Mouse (Mus musculus): ENCODE results near the gene Foxj1.
A peak's percentile ranks its signal among the peaks of the same experiment; 100 is the strongest.

The Foxj1 gene

DNA sequence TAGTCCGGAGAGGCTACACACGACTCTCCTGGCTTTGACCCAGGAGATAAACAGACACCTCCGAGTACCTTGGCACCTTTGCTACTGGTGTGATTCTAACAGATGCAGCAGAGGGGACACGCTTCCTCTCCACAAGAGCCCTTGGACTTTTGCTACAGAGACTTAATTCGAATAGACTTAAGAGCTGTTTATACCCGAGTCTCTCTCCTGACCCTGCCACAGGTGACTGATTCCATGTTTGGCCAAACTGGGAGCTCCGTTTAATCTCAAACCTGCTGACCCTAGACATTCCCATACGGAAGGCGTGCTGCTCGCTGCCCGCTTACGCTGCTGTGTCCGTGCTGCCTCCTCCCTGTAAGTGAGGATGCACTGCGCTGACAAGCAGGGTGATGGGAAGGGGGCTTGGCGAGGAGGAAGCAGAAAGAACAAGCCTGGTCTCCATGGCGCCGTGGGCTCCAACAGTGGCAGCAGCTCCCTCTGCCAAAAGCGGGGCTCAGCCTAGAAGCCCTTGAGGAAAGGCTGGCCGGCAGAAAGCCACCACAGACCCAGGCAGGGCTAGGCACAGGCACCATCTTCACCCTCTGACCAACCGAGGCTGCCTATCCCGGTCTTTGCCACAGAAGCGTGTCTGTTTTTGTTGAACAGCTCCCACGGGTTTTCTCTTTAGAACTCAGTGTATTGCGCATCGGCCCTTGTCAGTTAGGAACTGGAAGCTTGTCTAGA is 7.0 kb upstream of the Foxj1 start:
- DNase-seq (ENCODE audit: low spot score in 2 of 2) = no peak

DNA sequence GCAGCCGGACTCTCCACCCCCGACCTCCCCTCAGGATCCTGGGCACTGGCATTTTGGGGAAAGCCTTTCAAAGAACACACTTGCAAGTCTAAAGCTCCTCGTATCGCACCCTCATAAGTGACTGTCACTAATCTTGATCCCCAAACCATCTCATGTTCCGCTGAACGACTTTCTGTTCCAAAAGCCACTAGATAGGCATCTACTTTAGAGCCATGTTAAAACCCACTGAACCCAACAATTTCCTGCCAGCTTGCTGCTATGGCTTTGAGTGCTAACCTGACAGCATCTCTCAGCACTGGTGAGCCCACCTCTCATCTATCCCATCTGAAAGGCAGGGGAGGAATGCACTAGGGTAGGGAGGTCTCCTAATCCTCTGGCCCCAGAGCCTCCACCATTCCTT is 2.3 kb upstream of the Foxj1 start:
- no peak for DNase-seq (ENCODE audit: low spot score in 2 of 2)

DNA sequence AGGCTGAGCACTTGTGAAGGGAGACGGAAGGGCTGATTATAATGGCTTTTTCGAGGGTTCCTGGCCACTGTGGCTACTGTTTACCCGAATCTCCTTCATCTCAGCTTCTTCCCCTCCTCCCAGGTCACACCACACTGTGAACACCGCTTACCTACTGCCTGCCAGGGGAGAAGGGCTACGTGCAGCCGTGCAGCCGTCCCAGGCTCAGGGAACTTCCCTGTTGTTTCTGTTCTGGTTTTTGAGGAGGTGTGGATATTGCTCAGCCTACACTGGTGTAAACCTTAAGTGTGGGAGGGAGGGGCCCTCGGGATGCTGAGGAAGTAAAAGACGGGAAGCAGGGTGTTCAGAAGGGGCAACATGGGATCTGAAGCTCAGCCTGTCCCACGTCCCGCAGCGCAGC is 1.8 kb upstream of the Foxj1 start:
- DNase-seq (ENCODE audit: low spot score in 2 of 2) = no peak

DNA sequence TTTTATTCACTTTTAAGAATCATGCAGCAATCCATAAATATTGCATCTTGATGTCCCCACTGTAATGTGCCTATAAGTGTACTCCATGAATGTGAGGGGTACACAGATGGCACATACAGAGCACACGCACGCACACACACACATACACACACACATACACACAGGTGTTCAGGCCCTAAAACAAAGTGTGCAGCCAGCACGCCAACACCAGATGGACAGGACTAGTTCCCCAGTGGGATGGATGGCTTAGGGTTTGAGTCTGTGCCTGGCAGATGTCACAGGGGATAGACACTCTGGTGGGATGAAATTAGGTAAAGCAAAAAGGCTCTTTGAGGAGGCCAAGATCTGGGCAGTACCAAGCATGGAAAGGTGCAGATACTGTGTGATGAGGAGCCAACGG is 1.2 kb upstream of the Foxj1 start:
- DNase-seq (ENCODE audit: low spot score in 2 of 2) = no peak

DNA sequence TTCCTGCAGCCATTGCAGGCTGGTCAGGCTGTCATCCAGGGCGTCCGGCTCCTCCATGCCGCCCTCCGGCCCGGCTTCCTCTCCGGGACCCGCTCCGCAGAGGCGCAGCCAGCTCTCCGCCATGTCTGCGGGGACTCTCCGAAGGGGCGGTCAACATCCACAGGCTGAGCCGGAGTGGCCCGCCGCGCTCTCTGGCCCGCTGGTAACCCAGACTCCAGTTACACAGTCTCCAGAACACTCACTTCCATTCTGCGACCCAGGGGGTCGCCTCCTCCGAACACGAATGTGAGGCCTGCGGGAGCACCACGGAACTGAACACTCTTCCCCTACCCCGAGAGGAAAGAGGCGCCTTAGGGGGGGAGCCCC is 799 bp downstream of the Foxj1 start:
- no peak for DNase-seq (ENCODE audit: low spot score in 2 of 2)

DNA sequence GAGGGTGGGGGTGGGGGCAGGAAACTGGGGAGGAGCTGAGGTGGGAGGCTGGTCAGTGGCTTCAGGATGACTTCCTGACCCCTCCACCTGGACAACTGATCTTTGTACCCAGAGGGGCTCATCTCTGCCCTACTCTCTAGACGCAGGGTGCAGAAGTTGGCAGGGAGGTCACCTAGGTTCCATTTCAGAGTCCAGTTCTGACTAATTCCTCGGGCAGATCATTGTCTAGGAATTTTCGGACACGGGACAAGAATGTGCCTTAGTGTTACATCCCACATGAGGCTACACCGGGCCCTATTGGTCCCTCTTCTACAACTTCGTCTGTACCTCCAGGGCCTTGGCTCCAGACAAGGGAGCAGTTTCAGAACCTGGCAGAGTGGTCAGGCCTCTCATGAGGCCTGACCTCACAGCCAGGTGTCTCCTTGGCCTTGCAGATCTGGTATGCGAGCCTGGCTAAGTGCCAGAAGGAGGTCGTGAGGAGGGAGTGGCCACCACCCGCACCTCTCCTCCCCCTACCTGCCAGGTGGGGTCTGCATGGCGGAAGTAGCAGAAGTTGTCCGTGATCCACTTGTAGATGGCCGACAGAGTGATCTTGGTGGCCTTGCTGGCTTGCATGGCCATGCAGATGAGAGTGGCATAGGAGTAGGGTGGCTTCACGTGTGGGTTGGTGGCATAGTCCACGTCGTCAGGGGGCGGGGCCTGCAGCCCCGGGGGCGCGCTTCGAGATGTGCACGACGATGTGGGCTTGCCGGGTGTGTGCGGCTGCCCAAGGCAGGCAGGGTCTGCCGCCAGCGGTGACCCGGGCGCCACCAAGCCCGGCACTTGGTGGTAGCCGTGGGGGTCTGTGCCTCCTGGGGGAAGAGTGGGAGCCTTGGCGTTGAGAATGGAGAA is 1.4 kb downstream of the Foxj1 start:
- no peak for DNase-seq (ENCODE audit: low spot score in 2 of 2)

DNA sequence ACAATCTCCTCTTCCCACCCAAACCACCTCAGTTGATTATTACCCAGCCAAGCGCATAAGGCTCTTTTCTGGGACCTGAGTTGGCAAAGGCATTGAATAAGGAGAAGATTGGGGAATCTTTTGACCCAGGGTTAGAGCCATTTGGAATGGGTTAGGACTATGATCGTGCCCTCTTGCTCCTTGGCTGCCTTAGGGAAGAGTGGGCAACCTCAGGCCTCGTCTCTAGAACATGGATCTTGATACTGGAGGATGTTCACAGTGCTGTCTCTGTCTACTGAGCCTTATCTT is 2.3 kb downstream of the Foxj1 start:
- no peak for DNase-seq (ENCODE audit: low spot score in 2 of 2)

DNA sequence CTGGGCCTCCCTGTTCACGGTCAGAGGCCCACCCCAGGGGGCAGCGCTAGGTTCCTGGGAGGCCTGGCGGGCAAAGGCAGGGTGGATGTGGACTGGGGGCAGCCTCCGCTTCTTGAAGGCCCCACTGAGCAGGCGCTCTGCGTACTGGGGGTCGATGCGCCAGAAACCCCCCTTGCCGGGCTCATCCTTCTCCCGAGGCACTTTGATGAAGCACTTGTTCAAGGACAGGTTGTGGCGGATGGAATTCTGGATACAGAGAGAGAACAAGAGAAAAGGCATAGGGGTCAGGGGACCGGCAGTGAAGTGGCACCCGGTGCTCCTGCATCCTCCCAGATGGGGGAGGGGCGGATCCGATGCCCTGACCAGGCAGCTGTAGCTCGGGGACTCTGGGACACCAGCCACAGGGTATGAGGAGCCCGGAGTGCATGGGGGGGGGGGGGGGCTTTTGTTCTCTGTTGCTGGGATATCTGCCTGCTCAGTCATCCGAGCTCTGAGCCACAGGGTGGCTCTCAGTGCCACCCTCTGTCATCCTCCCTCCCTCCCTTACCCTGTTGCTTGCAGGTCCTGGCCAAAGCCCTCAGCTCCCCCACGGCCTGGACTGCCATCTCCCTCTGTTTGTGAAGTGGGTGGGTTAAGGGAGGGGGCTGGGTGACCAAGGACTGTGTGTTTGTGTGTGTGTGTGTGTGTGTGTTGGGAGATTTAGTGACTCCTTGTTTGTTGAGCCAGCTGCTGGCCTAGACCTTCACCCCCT is 2.8 kb downstream of the Foxj1 start:
- no peak for DNase-seq (ENCODE audit: low spot score in 2 of 2)

DNA sequence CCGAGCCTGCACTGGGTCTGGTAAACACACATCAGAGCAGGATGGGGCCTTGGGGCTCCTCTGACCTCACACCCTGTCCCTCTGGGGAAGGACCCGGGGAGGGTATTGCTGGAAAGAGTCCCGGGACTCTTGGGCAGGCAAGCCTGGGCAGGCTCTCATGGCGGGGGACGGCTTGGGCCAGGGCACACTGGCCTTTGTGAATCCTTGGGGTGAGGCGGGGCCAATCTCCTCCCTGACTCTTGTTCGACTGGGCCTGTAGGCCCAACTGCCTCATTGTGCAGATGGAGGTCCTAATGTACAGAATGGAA is 5.0 kb downstream of the Foxj1 start:
- no peak for DNase-seq (ENCODE audit: low spot score in 2 of 2)

DNA sequence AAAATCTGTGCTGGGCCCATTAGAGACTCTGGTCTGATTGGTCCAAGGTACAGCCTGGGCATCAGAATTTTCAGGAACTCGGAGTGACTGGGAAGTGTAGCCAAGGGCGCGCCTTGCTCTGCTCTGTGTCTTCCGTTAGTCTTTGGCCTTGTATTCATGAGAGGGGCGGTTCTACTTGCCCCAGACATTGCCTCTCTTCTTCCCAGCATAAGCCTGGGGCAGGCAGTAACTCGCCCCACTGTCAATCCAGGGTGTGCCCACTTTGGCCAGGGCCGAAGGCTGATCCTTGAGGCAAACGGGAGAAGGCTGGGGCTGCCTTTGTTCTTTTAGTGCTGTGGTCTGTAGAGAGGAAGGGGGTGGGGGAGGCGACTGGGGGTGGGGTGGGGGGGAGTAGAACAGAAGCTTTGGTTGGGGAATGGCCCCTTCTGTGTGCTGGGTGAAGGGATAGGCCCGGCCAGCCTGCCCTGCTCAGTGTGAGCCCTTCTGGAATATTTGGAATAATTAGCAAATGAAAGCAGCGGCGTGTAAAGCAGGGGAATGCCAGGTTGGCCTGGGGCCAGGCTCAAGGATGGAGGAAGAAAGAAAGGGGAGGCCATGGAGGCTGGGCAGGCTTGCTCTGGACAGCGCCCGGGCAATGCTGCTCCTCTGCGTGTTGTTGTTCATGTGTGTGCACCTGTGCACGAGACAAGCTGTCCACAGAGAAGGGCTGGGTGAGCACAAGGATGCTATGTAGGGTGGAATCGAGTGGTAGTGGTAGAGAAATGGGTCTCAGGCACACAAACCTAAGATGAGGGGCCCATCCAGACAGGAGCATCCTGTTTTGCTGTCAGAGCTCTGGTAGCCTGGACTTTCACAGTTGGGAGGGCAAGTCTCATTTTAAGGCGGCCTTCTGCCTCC is 5.6 kb downstream of the Foxj1 start:
- no peak for DNase-seq (ENCODE audit: low spot score in 2 of 2)

DNA sequence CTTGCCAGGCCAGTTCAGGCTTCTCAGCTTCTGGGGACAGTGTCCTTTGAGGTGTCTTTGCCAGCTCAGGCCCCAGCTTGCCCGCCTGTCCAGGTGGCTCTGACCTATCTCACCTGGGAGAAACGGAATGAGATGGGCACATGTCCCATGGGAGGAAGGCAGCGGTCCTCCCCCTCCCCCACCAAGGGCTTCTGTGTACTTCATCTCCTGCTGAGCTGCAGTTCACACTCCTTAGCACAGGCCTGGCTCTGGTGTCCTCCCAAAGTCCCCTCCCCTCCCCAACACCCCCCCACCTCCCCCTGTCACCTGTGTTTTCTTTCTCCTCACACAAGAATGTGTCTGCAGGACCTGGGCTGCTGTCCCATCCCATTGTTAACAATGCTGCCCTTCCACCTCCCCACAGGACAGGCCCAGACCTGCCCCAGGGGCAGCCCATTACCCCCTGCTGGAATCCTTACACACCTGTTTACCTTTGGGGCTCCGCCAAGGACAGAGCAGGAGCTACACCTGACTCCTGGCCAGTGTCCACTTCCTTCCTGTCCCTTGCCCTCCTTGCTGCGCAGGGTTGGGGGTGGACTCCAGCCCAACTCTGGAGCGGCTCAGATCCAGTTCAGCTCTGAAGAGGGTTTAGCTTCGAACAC is 8.1 kb downstream of the Foxj1 start:
- peak in 1 of 2 experiments; percentile 57 for DNase-seq (ENCODE audit: low spot score in 2 of 2)

DNA sequence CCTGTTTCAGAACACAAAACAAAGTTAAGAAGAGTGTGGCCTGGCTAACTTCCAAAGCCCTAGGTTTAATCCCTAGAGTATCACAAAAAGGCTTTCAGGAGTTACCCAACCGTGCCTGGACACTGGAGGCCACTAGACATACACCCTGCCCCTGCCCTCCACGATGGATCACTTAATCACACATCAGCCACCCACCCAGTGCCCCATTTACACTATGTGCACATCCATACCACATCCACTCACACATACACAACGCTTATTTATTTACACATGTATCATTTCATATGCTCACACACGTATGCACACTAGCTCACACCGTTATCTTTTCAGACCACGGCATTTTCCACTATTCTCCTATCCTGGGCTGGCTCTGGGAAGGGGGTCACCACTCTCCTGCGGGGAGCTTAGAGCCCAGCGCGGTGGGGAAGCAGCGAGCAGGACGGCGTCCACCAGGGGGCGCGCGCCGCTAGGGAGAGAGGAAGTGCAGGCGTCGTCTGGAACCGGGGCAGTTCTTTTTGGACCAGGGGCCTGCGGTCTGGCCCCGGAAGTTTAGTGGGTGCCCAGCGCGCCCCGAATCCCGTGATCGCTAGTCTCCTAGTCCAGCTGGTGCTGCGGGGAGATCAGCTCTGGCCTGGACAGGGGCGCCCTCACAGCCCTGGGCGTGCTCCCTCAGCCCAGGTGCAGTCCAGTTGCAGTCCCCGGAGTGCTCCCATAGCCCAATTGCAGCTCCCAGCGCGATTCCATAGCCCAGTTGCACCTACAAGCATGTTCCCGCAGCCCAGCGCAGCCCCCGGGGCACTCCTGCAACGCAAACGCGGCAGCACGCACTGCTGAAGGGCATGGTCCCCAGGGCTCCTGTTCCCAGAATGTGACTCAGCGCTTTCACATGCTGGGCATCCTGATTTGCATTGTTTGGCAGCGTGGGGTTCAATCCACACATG is 16.2 kb downstream of the Foxj1 start:
- peak; percentile 75 to 95 for DNase-seq (ENCODE audit: low spot score in 2 of 2)

DNA sequence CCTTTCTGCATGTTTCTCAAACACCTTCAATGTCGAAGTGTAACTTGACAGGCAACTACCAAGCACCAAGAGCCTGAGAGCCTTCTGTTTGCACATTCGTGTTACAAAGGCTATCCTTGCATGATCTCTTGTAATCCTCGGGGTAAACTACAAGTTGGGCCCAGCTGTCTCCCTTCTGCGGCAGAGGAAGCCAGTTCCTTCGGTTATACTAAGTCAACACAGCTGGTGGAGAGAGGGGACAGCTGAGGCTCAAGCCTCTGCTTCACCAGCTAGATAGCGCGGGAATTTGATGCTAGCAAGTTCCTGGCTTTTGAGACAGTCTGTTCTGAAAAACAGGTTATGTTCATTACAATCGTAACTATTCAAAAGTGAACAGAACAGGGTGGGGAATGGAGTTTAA is 22.8 kb downstream of the Foxj1 start:
- DNase-seq (ENCODE audit: low spot score in 2 of 2) = no peak

DNA sequence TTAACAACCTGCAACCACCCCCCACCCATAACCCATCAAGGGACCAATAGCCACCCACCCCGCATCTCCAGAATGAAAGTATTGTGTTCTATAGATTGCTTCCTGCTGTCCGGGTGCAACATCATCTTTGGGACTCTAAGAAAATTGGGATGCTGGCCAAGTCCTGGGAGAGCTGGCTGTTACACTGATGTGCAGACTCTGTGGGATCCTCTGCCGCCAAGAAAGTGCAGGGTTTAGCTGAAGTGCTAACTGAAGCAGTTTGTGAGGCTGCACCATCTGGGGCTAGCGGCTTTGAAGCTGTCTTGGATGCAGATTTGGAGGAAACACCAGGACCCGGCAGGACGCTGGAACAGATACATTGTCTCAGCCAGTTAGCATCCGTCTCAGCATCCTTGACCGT is 24.0 kb downstream of the Foxj1 start:
- no peak for DNase-seq (ENCODE audit: low spot score in 2 of 2)

DNA sequence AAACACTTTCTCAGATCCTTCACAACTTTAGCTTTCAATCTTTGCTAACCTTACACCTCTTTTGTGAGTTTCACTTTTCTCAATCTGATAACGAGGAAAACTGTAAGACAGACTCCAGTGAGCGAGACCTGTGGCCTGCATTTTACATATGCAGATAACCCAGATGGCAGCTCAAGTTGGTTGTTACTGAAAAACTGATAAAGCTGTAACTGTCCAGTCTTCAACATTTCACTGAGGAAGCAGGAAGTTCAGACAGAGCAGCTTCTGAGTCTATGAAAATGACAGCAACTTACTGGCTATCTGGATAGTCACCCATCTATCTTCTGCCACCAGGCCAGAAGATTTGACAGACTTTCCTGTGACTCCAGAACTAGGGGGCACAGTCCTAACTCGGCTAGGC is 25.6 kb downstream of the Foxj1 start:
- no peak for DNase-seq (ENCODE audit: low spot score in 2 of 2)

DNA sequence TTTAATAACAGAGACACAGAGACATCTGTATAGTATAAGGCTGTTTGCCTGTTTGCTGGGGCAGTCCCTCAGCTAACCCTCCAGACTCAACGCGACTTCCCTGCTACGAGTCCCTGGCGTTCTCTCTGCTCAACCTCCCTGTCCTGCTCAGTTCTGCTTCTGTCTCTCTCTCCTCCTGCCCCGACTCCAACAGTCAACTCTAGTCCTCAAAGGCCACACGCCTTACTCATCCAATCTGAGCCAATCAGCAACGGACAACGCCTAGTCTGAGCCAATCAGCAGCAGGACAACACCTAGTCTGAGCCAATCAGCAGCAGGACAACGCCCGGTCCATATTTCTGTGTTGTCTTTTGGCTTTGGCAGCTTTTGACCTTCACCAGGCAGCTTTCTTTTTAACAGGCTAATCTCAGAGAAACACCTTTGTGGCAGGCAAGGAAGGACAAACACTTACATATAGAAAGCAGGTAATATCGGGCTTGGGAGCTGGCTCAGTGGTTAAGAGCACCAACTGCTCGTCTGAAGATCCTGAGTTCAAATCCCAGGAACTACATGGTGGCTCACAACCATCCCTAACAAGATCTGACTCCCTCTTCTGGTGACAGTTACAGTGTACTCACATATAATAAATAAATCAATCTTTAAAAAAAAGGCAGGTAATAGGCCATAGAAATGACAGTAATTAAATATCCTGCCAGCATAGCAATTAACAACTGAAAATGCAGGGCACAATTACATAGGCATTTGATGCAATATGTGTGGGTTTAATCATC is 27.3 kb downstream of the Foxj1 start:
- no peak for DNase-seq (ENCODE audit: low spot score in 2 of 2)

DNA sequence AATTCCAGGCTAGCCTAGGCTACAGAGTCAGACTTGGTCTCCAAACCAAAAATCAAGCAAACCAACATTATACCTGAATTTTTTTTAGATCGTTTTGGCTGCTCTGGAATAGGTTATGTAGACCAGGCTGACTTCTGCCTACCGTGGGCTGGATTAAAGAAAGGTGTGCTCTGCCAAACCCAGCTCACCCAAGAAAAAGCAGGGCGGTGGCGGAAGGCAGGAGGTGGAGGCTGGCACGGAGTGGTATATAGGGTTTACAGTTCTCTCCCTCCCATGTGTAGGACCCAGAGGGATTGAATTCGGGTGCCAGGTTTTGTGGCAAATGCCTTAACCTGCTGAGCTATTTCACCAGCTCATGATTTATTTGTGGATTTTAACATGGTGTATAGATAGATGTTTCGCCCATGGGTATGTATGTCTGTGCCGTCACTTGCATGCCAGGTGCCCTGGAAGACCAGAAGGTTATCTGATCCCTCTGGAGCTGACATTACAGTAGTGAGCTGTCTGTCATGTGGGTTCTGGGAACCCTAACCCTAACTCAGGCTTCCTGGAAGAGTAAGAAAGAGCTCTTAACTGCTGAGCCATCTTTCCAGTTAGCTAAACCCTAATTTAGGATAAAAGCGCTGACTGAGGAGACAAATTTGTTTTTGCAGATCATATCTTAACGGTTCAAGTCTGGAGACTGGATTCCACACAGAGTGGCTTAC is 28.0 kb downstream of the Foxj1 start, which contains the start of gene Exoc7:
Gene Exoc7 (minus strand): TSS at position 215 of the 707 bp plus-strand sequence.
- DNase-seq (ENCODE audit: low spot score in 2 of 2) = no peak

DNA sequence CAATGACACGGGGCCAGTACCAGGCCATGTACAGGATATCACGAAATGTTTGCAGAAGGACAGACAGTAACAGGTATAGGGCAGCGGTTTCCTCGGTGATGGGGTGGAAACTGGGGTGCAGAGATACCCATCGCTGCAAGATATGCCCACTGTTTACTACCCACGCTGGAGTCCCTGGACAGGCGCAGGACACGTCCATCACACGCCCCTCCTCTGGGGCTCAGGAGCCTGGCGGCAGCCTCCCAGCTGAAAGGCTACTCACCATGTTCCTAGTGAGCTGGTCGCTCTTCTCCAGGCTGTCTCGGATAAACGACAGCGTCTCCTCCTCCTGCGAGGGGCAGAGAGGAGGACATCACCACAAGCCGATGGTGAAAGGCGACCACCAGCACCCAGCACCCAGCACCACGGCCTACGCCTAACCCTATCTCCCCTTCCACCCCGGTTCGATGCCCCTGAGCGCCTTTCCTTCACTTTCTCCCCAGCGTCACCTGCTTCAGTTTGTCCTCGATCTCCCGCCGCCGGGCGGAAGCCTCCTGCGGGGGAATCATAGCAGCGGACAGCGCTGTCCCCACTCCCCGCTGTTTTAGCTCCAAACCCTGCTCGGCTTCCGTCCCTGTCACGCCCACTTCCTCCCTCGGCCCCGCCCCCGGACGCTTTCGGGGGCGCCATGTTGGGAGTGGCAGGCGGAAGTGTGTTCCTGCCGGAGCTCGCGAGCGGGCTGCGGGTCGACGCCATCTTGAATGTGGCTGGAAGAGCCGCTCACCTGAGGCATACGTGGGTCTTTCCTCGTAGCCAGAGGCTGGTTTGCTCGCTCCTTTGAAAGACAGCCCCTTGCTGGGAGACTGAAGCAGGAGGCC is 28.8 kb downstream of the Foxj1 start:
- DNase-seq (ENCODE audit: low spot score in 2 of 2) = peak; percentile 91 to 97

All from urinary bladder, postnatal 4 days (tissue).